Mouse (Mus musculus): ENCODE data around the gene Rab3gap2. TPM values are rescaled to one million over a fixed set of nuclear protein-coding genes. Genes with fewer than 3 reads are reported as not detected.
A peak's percentile ranks its signal among the peaks of the same experiment; 100 is the strongest.
"Not testable (repeated sequence)": the region's sequence is repeated elsewhere in the genome, so short reads cannot be mapped to it uniquely, and the experiment has no call there.

Gene Rab3gap2
- total RNA-seq, 2 experiments from 2014 or later = 64.9 to 67.7 TPM

- DNase-seq (ENCODE audit: low spot score in 2 of 2) = no peak
Measured at GRCm38 (mm10) chr1:185279288-185279687, 75.4 kb downstream of the Rab3gap2 start.

GRCm38 (mm10) chr1:185280616-185281015 lies 76.7 kb downstream of the Rab3gap2 start:
- no peak for DNase-seq (ENCODE audit: low spot score in 2 of 2)

GRCm38 (mm10) chr1:185282846-185283245 lies 78.9 kb downstream of the Rab3gap2 start:
- no peak for DNase-seq (ENCODE audit: low spot score in 2 of 2)

GRCm38 (mm10) chr1:185283247-185283646 lies 79.3 kb downstream of the Rab3gap2 start:
- DNase-seq (ENCODE audit: low spot score in 2 of 2) = no peak

- peak in 1 of 2 experiments; percentile 71 for DNase-seq (ENCODE audit: low spot score in 2 of 2)
Measured at GRCm38 (mm10) chr1:185284740-185285139, 80.8 kb downstream of the Rab3gap2 start.

GRCm38 (mm10) chr1:185285171-185285570 lies 81.3 kb downstream of the Rab3gap2 start:
- DNase-seq (ENCODE audit: low spot score in 2 of 2) = peak in 1 of 2 experiments; percentile 38

GRCm38 (mm10) chr1:185287066-185287465 lies 83.1 kb downstream of the Rab3gap2 start:
- no peak for DNase-seq (ENCODE audit: low spot score in 2 of 2)

GRCm38 (mm10) chr1:185289231-185289630 lies 85.3 kb downstream of the Rab3gap2 start:
- no peak for DNase-seq (ENCODE audit: low spot score in 2 of 2)

GRCm38 (mm10) chr1:185291336-185291735 lies 87.4 kb downstream of the Rab3gap2 start:
- no peak for DNase-seq (ENCODE audit: low spot score in 2 of 2)

GRCm38 (mm10) chr1:185292646-185293360 lies 88.9 kb downstream of the Rab3gap2 start:
- no peak for DNase-seq (ENCODE audit: low spot score in 2 of 2)

- DNase-seq (ENCODE audit: low spot score in 2 of 2) = no peak
Measured at GRCm38 (mm10) chr1:185296850-185297249, 92.9 kb downstream of the Rab3gap2 start.

- no peak for DNase-seq (ENCODE audit: low spot score in 2 of 2)
Measured at GRCm38 (mm10) chr1:185298496-185298895, 94.6 kb downstream of the Rab3gap2 start.

GRCm38 (mm10) chr1:185302816-185303215 lies 98.9 kb downstream of the Rab3gap2 start:
- no peak for DNase-seq (ENCODE audit: low spot score in 2 of 2)

- no peak for DNase-seq (ENCODE audit: low spot score in 2 of 2)
Measured at GRCm38 (mm10) chr1:185306836-185307235, 102.9 kb downstream of the Rab3gap2 start.

GRCm38 (mm10) chr1:185307645-185308044 lies 103.7 kb downstream of the Rab3gap2 start:
- DNase-seq (ENCODE audit: low spot score in 2 of 2) = no peak

- DNase-seq (ENCODE audit: low spot score in 2 of 2) = no peak
Measured at GRCm38 (mm10) chr1:185308334-185308733, 104.4 kb downstream of the Rab3gap2 start.

GRCm38 (mm10) chr1:185308908-185309307 lies 105.0 kb downstream of the Rab3gap2 start:
- DNase-seq (ENCODE audit: low spot score in 2 of 2) = no peak

- no peak for DNase-seq (ENCODE audit: low spot score in 2 of 2)
Measured at GRCm38 (mm10) chr1:185311949-185312348, 108.0 kb downstream of the Rab3gap2 start.

GRCm38 (mm10) chr1:185314546-185314945 lies 110.6 kb downstream of the Rab3gap2 start:
- no peak for DNase-seq (ENCODE audit: low spot score in 2 of 2)

GRCm38 (mm10) chr1:185315846-185316568 lies 112.1 kb downstream of the Rab3gap2 start:
- DNase-seq (ENCODE audit: low spot score in 2 of 2) = peak; percentile 35 to 85

- DNase-seq (ENCODE audit: low spot score in 2 of 2) = not testable (repeated sequence)
Measured at GRCm38 (mm10) chr1:185327754-185328345, 123.9 kb downstream of the Rab3gap2 start.

Data from layer of hippocampus, adult 18-20 months (tissue).